33 mouse cellular contexts compared by ENCODE assay signal in genomic region chr11:100327761-100328160, GRCm38 (mm10). TPM values are rescaled to one million over a fixed set of nuclear protein-coding genes. Genes with fewer than 3 reads are reported as not detected.
A peak's percentile ranks its signal among the peaks of the same experiment; 100 is the strongest.
DNase-seq lines count a peak whose midpoint lies in the region; ATAC-seq lines count a peak whose summit lies in the region.
"Had no signal": no experiment of that assay in that cellular context is flagged by ENCODE, and none has a peak within 500 bp of the region (broad histone marks: within the 10 kb centered on the region; RNA-seq: fewer than 3 reads in every experiment).

No protein-coding gene starts in this region.

- 88% methylated on average over 6 of the region's 6 CpGs for WGBS in forebrain, embryonic 15.5 days
- 84% methylated on average over 6 of the region's 6 CpGs for WGBS in forebrain, embryonic 11.5 days
- 83% methylated on average over 6 of the region's 6 CpGs for WGBS in hindbrain, embryonic 13.5 days
- WGBS in hindbrain, embryonic 16.5 days = 88% methylated on average over 6 of the region's 6 CpGs

- no peak for ATAC-seq in forebrain, embryonic 15.5 days (replicated peaks)
- ATAC-seq in forebrain, embryonic 11.5 days (replicated peaks; ENCODE audit: low FRiP score) = no peak
- ATAC-seq in hindbrain, embryonic 13.5 days (ENCODE audit: low FRiP score) = no peak
- ATAC-seq in hindbrain, embryonic 16.5 days = no peak
- ATAC-seq: inflammation-experienced regulatory T-cells, adult 6 months had no signal

- peak overlapping the region; percentile 34 for H3K27ac ChIP-seq in forebrain, embryonic 15.5 days (replicated peaks)
- no peak overlapping the region for H3K27ac ChIP-seq in forebrain, embryonic 11.5 days (ENCODE audit: low read depth, low read length)
- peak overlapping the region; percentile 3; the same call in 1 of the 2 replicates for H3K27ac ChIP-seq in hindbrain, embryonic 13.5 days
- H3K27ac ChIP-seq in hindbrain, embryonic 16.5 days (ENCODE audit: low read depth, low read length) = no peak overlapping the region
- H3K27ac ChIP-seq: embryonic facial prominence, embryonic 12.5 days; left cerebral cortex, adult 2 months; limb, embryonic 12.5 days; liver, embryonic 15.5 days; neural tube, embryonic 12.5 days had no signal

- no peak overlapping the region for H3K4me2 ChIP-seq in forebrain, embryonic 15.5 days (replicated peaks)
- H3K4me2 ChIP-seq in forebrain, embryonic 11.5 days (ENCODE audit: low read depth, low read length, severe bottlenecking) = no peak overlapping the region
- no peak overlapping the region for H3K4me2 ChIP-seq in hindbrain, embryonic 13.5 days
- no peak overlapping the region for H3K4me2 ChIP-seq in hindbrain, embryonic 16.5 days (ENCODE audit: low read length)
- H3K4me2 ChIP-seq: embryonic facial prominence, embryonic 12.5 days; limb, embryonic 12.5 days; liver, embryonic 15.5 days; lung, embryonic 14.5 days; midbrain, embryonic 12.5 days; neural tube, embryonic 12.5 days had no signal

- no peaks in the 10 kb centered on the region for H3K9me3 ChIP-seq in forebrain, embryonic 15.5 days
- H3K9me3 ChIP-seq in forebrain, embryonic 11.5 days (ENCODE audit: control insufficient read depth, low read length) = no peaks in the 10 kb centered on the region
- no peaks in the 10 kb centered on the region for H3K9me3 ChIP-seq in hindbrain, embryonic 13.5 days
- H3K9me3 ChIP-seq in hindbrain, embryonic 16.5 days (ENCODE audit: control insufficient read depth, low read length) = no peaks in the 10 kb centered on the region
- H3K9me3 ChIP-seq: embryonic facial prominence, embryonic 12.5 days; limb, embryonic 12.5 days; liver, embryonic 15.5 days; midbrain, embryonic 12.5 days; neural tube, embryonic 12.5 days had no signal

- no peak for DNase-seq in forebrain, embryonic 11.5 days (ENCODE audit: low spot score)
- DNase-seq in 3T3-L1 (ENCODE audit: low read depth, low spot score) = peak; percentile 36
- DNase-seq in MN1 (ENCODE audit: low spot score) = peak; percentile 31
- no peak for DNase-seq in yolk sac, embryonic 10.5 days (ENCODE audit: low spot score)
- no peak for DNase-seq in frontal cortex, postnatal 36 days (ENCODE audit: low spot score in 2 of 2)
- DNase-seq: adrenal gland, adult 8-10 months; B cell, adult 2 months; cerebellum, adult 8-10 months; cerebellum, postnatal 36 days; gastrocnemius, postnatal 14 days; kidney, adult 11 months; kidney, postnatal 14 days; lung, embryonic 14.5 days; lung, postnatal 14 days; right cerebral cortex, adult 18-20 months; spleen, adult 18-20 months; thymus, postnatal 14 days had no signal

- H3K4me1 ChIP-seq in forebrain, embryonic 15.5 days = peaks cover 16% of the 10 kb centered on the region
- H3K4me1 ChIP-seq in forebrain, embryonic 11.5 days (replicated peaks; ENCODE audit: control insufficient read depth, insufficient read depth, low read length) = no peaks in the 10 kb centered on the region
- peaks cover 35% of the 10 kb centered on the region for H3K4me1 ChIP-seq in hindbrain, embryonic 13.5 days (replicated peaks)
- peaks cover 20% of the 10 kb centered on the region for H3K4me1 ChIP-seq in hindbrain, embryonic 16.5 days (ENCODE audit: control insufficient read depth, insufficient read depth, low read depth, low read length)
- H3K4me1 ChIP-seq: liver, embryonic 15.5 days had no signal

- H3K27me3 ChIP-seq in forebrain, embryonic 15.5 days = no peaks in the 10 kb centered on the region
- H3K27me3 ChIP-seq in forebrain, embryonic 11.5 days (ENCODE audit: control insufficient read depth, insufficient read depth, low read length) = no peaks in the 10 kb centered on the region
- no peaks in the 10 kb centered on the region for H3K27me3 ChIP-seq in hindbrain, embryonic 13.5 days
- no peaks in the 10 kb centered on the region for H3K27me3 ChIP-seq in hindbrain, embryonic 16.5 days (replicated peaks; ENCODE audit: control insufficient read depth, insufficient read depth, low read length)
- H3K27me3 ChIP-seq: embryonic facial prominence, embryonic 12.5 days; liver, embryonic 15.5 days; midbrain, embryonic 12.5 days; neural tube, embryonic 12.5 days had no signal

- no peak overlapping the region for H3K4me3 ChIP-seq in forebrain, embryonic 15.5 days
- H3K4me3 ChIP-seq in forebrain, embryonic 11.5 days (ENCODE audit: low read depth, low read length) = no peak overlapping the region
- H3K4me3 ChIP-seq in hindbrain, embryonic 13.5 days = no peak overlapping the region
- no peak overlapping the region for H3K4me3 ChIP-seq in hindbrain, embryonic 16.5 days (ENCODE audit: low read length)
- H3K4me3 ChIP-seq: embryonic facial prominence, embryonic 12.5 days; left cerebral cortex, adult 2 months; limb, embryonic 12.5 days; liver, embryonic 15.5 days; midbrain, embryonic 12.5 days; myocyte; neural tube, embryonic 12.5 days had no signal

- peaks cover 3% of the 10 kb centered on the region; the same call in 1 of the 2 replicates for H3K36me3 ChIP-seq in forebrain, embryonic 15.5 days
- H3K36me3 ChIP-seq in forebrain, embryonic 11.5 days (ENCODE audit: control insufficient read depth, insufficient read depth, low read length) = no peaks in the 10 kb centered on the region
- H3K36me3 ChIP-seq in hindbrain, embryonic 13.5 days = peaks cover under 1% of the 10 kb centered on the region; the same call in 1 of the 2 replicates
- H3K36me3 ChIP-seq in hindbrain, embryonic 16.5 days (ENCODE audit: control insufficient read depth, insufficient read depth, low read length) = no peaks in the 10 kb centered on the region
- H3K36me3 ChIP-seq: midbrain, embryonic 12.5 days; neural tube, embryonic 12.5 days had no signal

- no peak overlapping the region for H3K9ac ChIP-seq in forebrain, embryonic 15.5 days (replicated peaks)
- H3K9ac ChIP-seq in forebrain, embryonic 11.5 days (ENCODE audit: low read length) = no peak overlapping the region
- no peak overlapping the region for H3K9ac ChIP-seq in hindbrain, embryonic 13.5 days
- no peak overlapping the region for H3K9ac ChIP-seq in hindbrain, embryonic 16.5 days (ENCODE audit: low read depth, low read length)
- H3K9ac ChIP-seq: embryonic facial prominence, embryonic 12.5 days; limb, embryonic 12.5 days; liver, embryonic 15.5 days; lung, embryonic 14.5 days; midbrain, embryonic 12.5 days; neural tube, embryonic 12.5 days had no signal

RNA-seq across cellular contexts. Expression of gene Gast, which starts 6.4 kb away (rescaled TPM):
- polyA plus RNA-seq in forebrain, embryonic 15.5 days (2015; fragmentation: Nextera tagmentation; extraction: Ambion mirVana) = 0.57 and 0.78 TPM in 2 replicates
- polyA plus RNA-seq in forebrain, embryonic 11.5 days (2014; fragmentation: Nextera tagmentation; extraction: Ambion mirVana) = 0.69 and 0.79 TPM in 2 replicates
- polyA plus RNA-seq in hindbrain, embryonic 13.5 days (2015; fragmentation: Nextera tagmentation; extraction: Ambion mirVana) = 0.66 and 1.7 TPM in 2 replicates
- 0.52 TPM in 1 of 2 replicates, not detected in the other for polyA plus RNA-seq in hindbrain, embryonic 16.5 days (2015; fragmentation: Nextera tagmentation; extraction: Ambion mirVana)
- polyA plus RNA-seq: embryonic facial prominence, embryonic 12.5 days; heart, postnatal 0 days; inflammation-experienced regulatory T-cells, adult 6 months; kidney, embryonic 14.5 days; limb, embryonic 12.5 days; liver, adult 2 months; liver, embryonic 15.5 days; lung, embryonic 14.5 days; myocyte; neural tube, embryonic 12.5 days; urinary bladder, adult 2 months had no signal

RNA-seq across cellular contexts. Expression of gene Eif1, which starts 8.1 kb away (rescaled TPM):
- 1,252 and 1,271 TPM in 2 replicates for polyA plus RNA-seq in forebrain, embryonic 15.5 days (2015; fragmentation: Nextera tagmentation; extraction: Ambion mirVana)
- 1,675 and 1,791 TPM in 2 replicates for polyA plus RNA-seq in forebrain, embryonic 11.5 days (2014; fragmentation: Nextera tagmentation; extraction: Ambion mirVana)
- polyA plus RNA-seq in hindbrain, embryonic 13.5 days (2015; fragmentation: Nextera tagmentation; extraction: Ambion mirVana) = 1,398 and 1,436 TPM in 2 replicates
- 1,208 and 1,248 TPM in 2 replicates for polyA plus RNA-seq in hindbrain, embryonic 16.5 days (2015; fragmentation: Nextera tagmentation; extraction: Ambion mirVana)

RNA-seq across cellular contexts. Expression of gene Hap1, which starts 28.2 kb away (rescaled TPM):
- 94.7 and 128 TPM in 2 replicates for polyA plus RNA-seq in forebrain, embryonic 15.5 days (2015; fragmentation: Nextera tagmentation; extraction: Ambion mirVana)
- 39.0 and 46.1 TPM in 2 replicates for polyA plus RNA-seq in forebrain, embryonic 11.5 days (2014; fragmentation: Nextera tagmentation; extraction: Ambion mirVana)
- 94.1 and 94.4 TPM in 2 replicates for polyA plus RNA-seq in hindbrain, embryonic 13.5 days (2015; fragmentation: Nextera tagmentation; extraction: Ambion mirVana)
- 316 and 333 TPM in 2 replicates for polyA plus RNA-seq in hindbrain, embryonic 16.5 days (2015; fragmentation: Nextera tagmentation; extraction: Ambion mirVana)

RNA-seq across cellular contexts. Expression of gene Krt42, which starts 58.1 kb away (rescaled TPM):
- polyA plus RNA-seq in forebrain, embryonic 15.5 days (2015; fragmentation: Nextera tagmentation; extraction: Ambion mirVana) = not detected in 2 replicates
- polyA plus RNA-seq in forebrain, embryonic 11.5 days (2014; fragmentation: Nextera tagmentation; extraction: Ambion mirVana) = not detected in 2 replicates
- polyA plus RNA-seq in hindbrain, embryonic 13.5 days (2015; fragmentation: Nextera tagmentation; extraction: Ambion mirVana) = not detected in 2 replicates
- not detected in 2 replicates for polyA plus RNA-seq in hindbrain, embryonic 16.5 days (2015; fragmentation: Nextera tagmentation; extraction: Ambion mirVana)
- polyA plus RNA-seq: embryonic facial prominence, embryonic 12.5 days; heart, postnatal 0 days; inflammation-experienced regulatory T-cells, adult 6 months; kidney, embryonic 14.5 days; limb, embryonic 12.5 days; liver, adult 2 months; liver, embryonic 15.5 days; lung, embryonic 14.5 days; midbrain, embryonic 12.5 days; myocyte; neural tube, embryonic 12.5 days; stomach, embryonic 16.5 days; urinary bladder, adult 2 months had no signal

Comparison
In these comparisons a context has a peak if more than half of its experiments do, and no peak if none do; other contexts are left out.
1. H3K27ac ChIP-seq: peak in forebrain, embryonic 15.5 days (single experiment) and hindbrain, embryonic 13.5 days (single experiment); none in forebrain, embryonic 11.5 days (single experiment) and hindbrain, embryonic 16.5 days (single experiment).
2. DNase-seq: peak in 3T3-L1 (single experiment) and MN1 (single experiment); none in forebrain, embryonic 11.5 days (single experiment), yolk sac, embryonic 10.5 days (single experiment) and frontal cortex, postnatal 36 days (0 of 2).